Mouse (Mus musculus): ENCODE data around the gene Atp7b. TPM values are rescaled to one million over a fixed set of nuclear protein-coding genes. Genes with fewer than 3 reads are reported as not detected.

Gene Atp7b
- total RNA-seq (2014; rRNA removed): 2.4 and 3.6 TPM in 2 replicates
- 0.84 and 1.2 TPM in 2 replicates for polyA plus RNA-seq (2015; fragmentation: Nextera tagmentation; extraction: Ambion mirVana)

GRCm38 (mm10) chr8:22059821-22060445 lies at the start of gene Atp7b:
TSS of gene Atp7b (minus strand) at chr8:22060305.
- 3% methylated on average over 45 of the region's 46 CpGs for WGBS
- H3K9me3 ChIP-seq (ENCODE audit: low read length): no peaks in the 10 kb centered on the region
- H3K27ac ChIP-seq (ENCODE audit: low read depth, low read length): 0 out of 2 replicates have a peak within 1 kb of the TSS, but pooled peaks have one; percentile 15
- peak within 1 kb of the TSS; percentile 67 for H3K9ac ChIP-seq
- peak; percentile 2; the same call in 1 of the 2 replicates for TF ChIP-seq CTCF (IDR thresholded peaks at IDR 0.05; ENCODE audit: low read depth)
- H3K4me1 ChIP-seq (ENCODE audit: insufficient read depth): peaks cover 4% of the 10 kb centered on the region; the same call in 1 of the 2 replicates
- ATAC-seq (peak; percentile 83), DNase-seq (no peak)
- H3K27me3 ChIP-seq (ENCODE audit: insufficient read depth, low read length): peaks cover 12% of the 10 kb centered on the region
- peak within 1 kb of the TSS; percentile 72 for H3K4me3 ChIP-seq (ENCODE audit: low read depth, low read length)
- peaks cover 5% of the 10 kb centered on the region for H3K36me3 ChIP-seq (ENCODE audit: insufficient read depth)
- H3K4me2 ChIP-seq (ENCODE audit: low read depth): peak within 1 kb of the TSS; percentile 94

GRCm38 (mm10) chr8:22107020-22107419 lies 46.9 kb upstream of the Atp7b start:
- Histone ChIP-seq H3K4me1 (ENCODE audit: insufficient read depth) (no peaks in the 10 kb centered on the region), H3K9me3 (ENCODE audit: low read length) (no peaks in the 10 kb centered on the region), H3K27ac (ENCODE audit: low read depth, low read length) (no peak overlapping the region), H3K4me3 (ENCODE audit: low read depth, low read length) (no peak overlapping the region), H3K4me2 (ENCODE audit: low read depth) (no peak overlapping the region), H3K27me3 (ENCODE audit: insufficient read depth, low read length) (no peaks in the 10 kb centered on the region), H3K36me3 (ENCODE audit: insufficient read depth) (no peaks in the 10 kb centered on the region), H3K9ac (no peak overlapping the region)
- WGBS: 79% methylated on average over 4 of the region's 4 CpGs
- no peak for TF ChIP-seq CTCF (IDR thresholded peaks at IDR 0.05; ENCODE audit: low read depth)
- ATAC-seq (no peak), DNase-seq (no peak)

GRCm38 (mm10) chr8:22091568-22091967 lies 31.5 kb upstream of the Atp7b start:
- Histone ChIP-seq H3K27me3 (ENCODE audit: insufficient read depth, low read length) (no peaks in the 10 kb centered on the region), H3K4me3 (ENCODE audit: low read depth, low read length) (no peak overlapping the region), H3K9me3 (ENCODE audit: low read length) (no peaks in the 10 kb centered on the region), H3K36me3 (ENCODE audit: insufficient read depth) (no peaks in the 10 kb centered on the region), H3K4me1 (ENCODE audit: insufficient read depth) (no peaks in the 10 kb centered on the region), H3K4me2 (ENCODE audit: low read depth) (no peak overlapping the region), H3K9ac (no peak overlapping the region), H3K27ac (ENCODE audit: low read depth, low read length) (no peak overlapping the region)
- DNase-seq (peak; percentile 2), ATAC-seq (no peak)
- TF ChIP-seq CTCF (IDR thresholded peaks at IDR 0.05; ENCODE audit: low read depth): no peak
- 47% methylated on average over 8 of the region's 8 CpGs for WGBS

GRCm38 (mm10) chr8:22089226-22089625 lies 29.1 kb upstream of the Atp7b start:
- no peak overlapping the region for H3K4me2 ChIP-seq (ENCODE audit: low read depth)
- H3K27ac ChIP-seq (ENCODE audit: low read depth, low read length): no peak overlapping the region
- 93% methylated on average over 4 of the region's 4 CpGs for whole genome bisulfite sequencing
- TF ChIP-seq CTCF (IDR thresholded peaks at IDR 0.05; ENCODE audit: low read depth): no peak
- no peak overlapping the region for H3K9ac ChIP-seq
- H3K27me3 ChIP-seq (ENCODE audit: insufficient read depth, low read length): no peaks in the 10 kb centered on the region
- H3K4me1 ChIP-seq (ENCODE audit: insufficient read depth): no peaks in the 10 kb centered on the region
- ATAC-seq (no peak), DNase-seq (no peak)
- no peaks in the 10 kb centered on the region for H3K9me3 ChIP-seq (ENCODE audit: low read length)
- H3K36me3 ChIP-seq (ENCODE audit: insufficient read depth): no peaks in the 10 kb centered on the region
- no peak overlapping the region for H3K4me3 ChIP-seq (ENCODE audit: low read depth, low read length)

GRCm38 (mm10) chr8:22079313-22080007 lies 19.4 kb upstream of the Atp7b start:
- ATAC-seq: no peak

GRCm38 (mm10) chr8:22061126-22061525 lies 1.0 kb upstream of the Atp7b start:
- Histone ChIP-seq H3K36me3 (ENCODE audit: insufficient read depth) (peaks cover 17% of the 10 kb centered on the region), H3K9ac (0 out of 2 replicates have a peak overlapping the region, but pooled peaks have one; percentile 67), H3K27me3 (ENCODE audit: insufficient read depth, low read length) (peaks cover 12% of the 10 kb centered on the region), H3K4me3 (ENCODE audit: low read depth, low read length) (peak overlapping the region; percentile 72), H3K27ac (ENCODE audit: low read depth, low read length) (no peak overlapping the region), H3K9me3 (ENCODE audit: low read length) (no peaks in the 10 kb centered on the region), H3K4me1 (ENCODE audit: insufficient read depth) (peaks cover 4% of the 10 kb centered on the region; the same call in 1 of the 2 replicates), H3K4me2 (ENCODE audit: low read depth) (peak overlapping the region; percentile 94)
- no peak for TF ChIP-seq CTCF (IDR thresholded peaks at IDR 0.05; ENCODE audit: low read depth)
- ATAC-seq: no peak
- no peak for DNase-seq
- 4% methylated on average over 3 of the region's 3 CpGs for WGBS

More at GRCm38 (mm10) chr8:22079313-22080007, 19.4 kb upstream of the Atp7b start:
- no peak overlapping the region for H3K9ac ChIP-seq
- no peak for DNase-seq
- no peak overlapping the region for H3K4me3 ChIP-seq (ENCODE audit: low read depth, low read length)
- H3K4me1 ChIP-seq (ENCODE audit: insufficient read depth): no peaks in the 10 kb centered on the region
- no peaks in the 10 kb centered on the region for H3K27me3 ChIP-seq (ENCODE audit: insufficient read depth, low read length)
- no peaks in the 10 kb centered on the region for H3K9me3 ChIP-seq (ENCODE audit: low read length)
- no peak overlapping the region for H3K4me2 ChIP-seq (ENCODE audit: low read depth)
- no peak for TF ChIP-seq CTCF (IDR thresholded peaks at IDR 0.05; ENCODE audit: low read depth)
- H3K27ac ChIP-seq (ENCODE audit: low read depth, low read length): no peak overlapping the region
- no peaks in the 10 kb centered on the region for H3K36me3 ChIP-seq (ENCODE audit: insufficient read depth)
- WGBS: 86% methylated on average over 9 of the region's 9 CpGs

GRCm38 (mm10) chr8:22060446-22060889 lies 363 bp upstream of the Atp7b start, which contains the start of gene Alg11:
TSS of gene Alg11 (plus strand) at chr8:22060721.
- peak; percentile 39 for TF ChIP-seq CTCF (IDR thresholded peaks at IDR 0.05; ENCODE audit: low read depth)
- H3K9ac ChIP-seq: peak within 1 kb of the TSS; percentile 67
- peak; percentile 98 for DNase-seq
- 0 out of 2 replicates have a peak within 1 kb of the TSS, but pooled peaks have one; percentile 15 for H3K27ac ChIP-seq (ENCODE audit: low read depth, low read length)
- H3K36me3 ChIP-seq (ENCODE audit: insufficient read depth): peaks cover 10% of the 10 kb centered on the region
- peak within 1 kb of the TSS; percentile 72 for H3K4me3 ChIP-seq (ENCODE audit: low read depth, low read length)
- WGBS: 1% methylated on average over 32 of the region's 36 CpGs
- peak within 1 kb of the TSS; percentile 94 for H3K4me2 ChIP-seq (ENCODE audit: low read depth)
- peaks cover 12% of the 10 kb centered on the region for H3K27me3 ChIP-seq (ENCODE audit: insufficient read depth, low read length)
- ATAC-seq: peak; percentile 100
- H3K4me1 ChIP-seq (ENCODE audit: insufficient read depth): peaks cover 4% of the 10 kb centered on the region; the same call in 1 of the 2 replicates
- no peaks in the 10 kb centered on the region for H3K9me3 ChIP-seq (ENCODE audit: low read length)

All from forebrain, postnatal 0 days (tissue).